Mouse (Mus musculus): ENCODE measurements around the gene Ppan.
A peak's percentile ranks its signal among the peaks of the same experiment; 100 is the strongest.

Ppan gene

GRCm38 (mm10) chr9:20879097-20879792, 8.7 kb upstream of the Ppan start, which contains the start of gene Angptl6:
Gene Angptl6 (minus strand): TSS chr9:20879727.
- no peak for DNase-seq (ENCODE audit: low spot score)

- no peak for DNase-seq (ENCODE audit: low spot score)
Measured at GRCm38 (mm10) chr9:20886563-20886962, 1.4 kb upstream of the Ppan start.

DNA sequence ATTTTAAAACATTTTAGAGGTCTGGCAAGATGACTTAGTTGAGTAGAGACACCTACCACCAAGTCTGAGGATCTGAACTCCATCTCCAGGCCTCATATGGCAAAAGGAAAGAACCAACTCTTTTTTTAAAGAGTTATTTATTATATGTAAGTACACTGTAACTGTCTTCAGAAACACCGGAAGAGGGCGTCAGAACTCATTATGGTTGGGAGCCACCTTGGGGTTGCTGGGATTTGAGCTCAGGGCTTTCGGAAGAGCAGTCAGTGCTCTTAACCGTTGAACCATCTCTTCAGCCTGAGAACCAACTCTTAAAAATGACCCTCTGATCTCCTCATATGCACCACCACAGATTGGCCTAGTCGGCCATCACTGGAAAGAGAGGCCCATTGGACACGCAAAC, 784 bp upstream of the Ppan start:
- no peak for DNase-seq (ENCODE audit: low spot score)

GRCm38 (mm10) chr9:20888386-20888765, 401 bp downstream of the Ppan start:
- no peak for DNase-seq (ENCODE audit: low spot score)

- DNase-seq (ENCODE audit: low spot score), result no peak
Measured at GRCm38 (mm10) chr9:20889185-20890141, 1.5 kb downstream of the Ppan start.

- DNase-seq (ENCODE audit: low spot score), result no peak
Measured at GRCm38 (mm10) chr9:20890411-20890810, 2.4 kb downstream of the Ppan start.

GRCm38 (mm10) chr9:20891339-20892103, 3.5 kb downstream of the Ppan start:
- no peak for DNase-seq (ENCODE audit: low spot score)

DNA sequence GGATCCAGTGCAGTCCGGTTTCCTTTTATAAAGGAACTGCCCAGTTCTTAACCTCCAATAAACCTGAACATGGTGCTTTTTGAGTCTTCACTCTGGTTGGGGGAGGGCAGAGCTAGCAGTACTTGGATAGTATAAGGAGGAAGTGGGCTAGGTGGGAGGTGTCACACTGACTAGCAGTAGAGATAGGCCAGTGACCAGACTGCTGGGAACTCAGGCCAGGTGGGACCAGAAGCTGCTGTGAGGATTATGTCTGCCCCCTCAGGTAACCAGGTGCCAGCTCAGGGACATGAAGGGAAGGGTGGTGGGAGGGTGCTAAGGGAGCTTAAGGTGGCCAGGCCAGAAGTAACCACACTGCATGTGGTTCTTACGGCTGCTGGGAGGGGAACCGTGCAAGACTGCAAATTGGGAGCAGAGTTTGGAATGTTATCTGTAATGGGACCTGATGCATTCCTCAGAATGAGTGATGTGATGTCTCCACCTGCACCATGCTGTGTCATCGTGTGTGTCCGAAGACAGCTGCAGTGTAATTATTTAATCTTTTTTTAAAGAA, 4.2 kb downstream of the Ppan start:
- DNase-seq (ENCODE audit: low spot score), result no peak

DNA sequence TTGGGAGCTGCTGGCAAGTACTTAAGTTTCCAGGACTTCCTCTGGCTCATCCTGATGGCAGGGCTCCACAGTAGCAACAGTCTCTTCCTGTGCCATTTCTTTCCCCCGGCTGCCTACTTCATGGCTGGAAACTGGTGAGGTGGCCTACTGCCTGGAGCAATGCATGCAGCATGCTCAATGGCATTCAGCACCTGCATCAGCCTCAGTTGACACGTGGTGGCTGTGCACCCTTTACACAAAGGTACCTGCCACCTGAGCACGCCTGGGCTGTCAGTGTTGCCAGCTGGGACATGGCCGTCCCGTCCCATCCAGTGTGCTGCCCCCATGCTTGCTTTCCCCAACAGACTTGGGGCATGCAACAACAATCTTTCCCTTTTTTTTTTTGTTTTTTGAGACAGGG, 5.1 kb downstream of the Ppan start:
- no peak for DNase-seq (ENCODE audit: low spot score)

DNA sequence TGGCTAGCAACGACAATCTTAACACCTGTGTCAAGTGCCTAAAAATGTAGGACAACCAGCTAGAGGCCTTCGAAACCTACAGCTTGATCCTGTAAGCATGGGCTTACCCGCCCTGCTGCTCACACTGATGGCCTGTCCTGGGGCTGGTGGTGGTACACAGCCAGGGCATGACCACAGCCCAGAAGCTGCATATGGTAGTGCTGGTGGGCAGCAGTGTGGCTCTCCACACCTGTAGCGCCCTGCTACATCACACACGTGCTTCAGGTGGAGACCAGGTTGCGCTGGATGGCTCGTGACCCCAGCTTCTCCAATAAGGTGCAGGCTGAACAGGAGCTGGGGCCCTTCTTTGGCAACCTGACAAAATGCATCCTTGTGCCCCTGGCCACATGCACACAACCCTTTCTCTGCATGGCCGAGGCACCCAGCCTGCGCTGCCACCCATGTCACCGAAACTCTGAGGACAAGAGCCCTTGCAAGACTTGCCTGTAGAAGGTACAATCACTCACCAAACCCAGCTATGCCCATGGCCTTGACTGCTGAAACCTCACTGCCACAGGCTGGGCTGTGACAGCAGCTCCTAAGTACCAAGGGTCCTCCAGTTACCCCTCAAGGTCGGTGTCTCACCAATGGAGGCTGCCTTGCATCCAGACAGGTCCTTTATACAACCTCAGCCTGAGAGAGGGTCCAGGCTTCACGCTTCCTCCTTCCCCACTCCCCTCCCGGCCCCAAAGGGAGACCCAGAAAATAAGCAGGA, 5.8 kb downstream of the Ppan start:
- DNase-seq (ENCODE audit: low spot score), result no peak

- no peak for DNase-seq (ENCODE audit: low spot score)
Measured at GRCm38 (mm10) chr9:20894629-20895028, 6.7 kb downstream of the Ppan start.

- DNase-seq (ENCODE audit: low spot score), result no peak
Measured at GRCm38 (mm10) chr9:20895382-20895781, 7.4 kb downstream of the Ppan start.

- no peak for DNase-seq (ENCODE audit: low spot score)
Measured at GRCm38 (mm10) chr9:20897736-20898510, 9.9 kb downstream of the Ppan start.

- DNase-seq (ENCODE audit: low spot score), result peak; percentile 94
Measured at GRCm38 (mm10) chr9:20898511-20899073, 10.6 kb downstream of the Ppan start, which contains the start of gene Eif3g. Gene Eif3g (minus strand): TSS chr9:20898623.

GRCm38 (mm10) chr9:20901466-20902173, 13.6 kb downstream of the Ppan start:
- DNase-seq (ENCODE audit: low spot score), result no peak

DNA sequence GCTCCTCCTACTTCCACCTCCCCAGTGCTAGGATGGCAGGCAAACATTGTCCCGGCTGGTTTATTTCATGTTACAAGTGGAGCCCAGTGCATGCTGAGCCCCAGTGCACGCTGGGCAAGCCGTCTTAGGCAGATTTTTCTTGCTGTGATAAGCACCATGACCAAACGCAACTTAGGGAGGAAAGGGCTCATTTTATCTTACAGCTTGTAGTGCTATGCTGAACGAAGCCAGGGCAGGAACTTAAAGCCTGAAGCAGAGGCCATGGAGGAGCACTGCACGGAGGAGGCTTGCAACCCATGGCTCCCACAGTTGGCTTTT, 14.2 kb downstream of the Ppan start:
- DNase-seq (ENCODE audit: low spot score), result no peak

GRCm38 (mm10) chr9:20909948-20910347, 22.0 kb downstream of the Ppan start:
- DNase-seq (ENCODE audit: low spot score), result no peak

DNA sequence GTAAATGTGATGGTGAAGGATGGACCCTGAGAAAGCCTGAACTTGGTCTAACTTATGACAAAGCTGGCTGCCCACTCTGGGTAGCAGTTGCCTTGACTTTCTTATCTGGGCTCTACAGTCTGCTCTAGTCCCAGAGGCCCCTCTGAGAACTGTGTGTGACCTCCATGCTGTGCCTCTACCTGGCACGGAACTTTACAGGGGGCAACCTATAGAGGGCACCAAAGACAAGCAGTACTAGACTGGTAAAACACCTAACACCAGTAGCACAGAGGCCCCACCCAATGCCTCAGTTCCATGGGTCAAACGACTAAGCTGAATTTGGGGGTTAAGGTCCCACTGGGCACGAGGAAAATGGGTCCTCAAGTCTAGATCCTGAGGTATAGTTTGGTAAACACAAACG, 28.2 kb downstream of the Ppan start:
- DNase-seq (ENCODE audit: low spot score), result no peak

GRCm38 (mm10) chr9:20923258-20923657, 35.3 kb downstream of the Ppan start:
- no peak for DNase-seq (ENCODE audit: low spot score)
